Mouse (Mus musculus) stomach, postnatal 0 days (tissue): Measurements from ENCODE around the gene Fgfbp1.

Experiments
- CTCF ChIP-seq: IDR thresholded peaks from 2 replicates; pipeline ENCODE4 v1.5.1; 2016; ENCODE audit warnings: antibody characterized with exemption, low read depth, mild to moderate bottlenecking, moderate library complexity
- EP300 ChIP-seq: optimal IDR thresholded peaks from 2 replicates; pipeline ENCODE3; 2016; ENCODE audit warnings: antibody characterized with exemption

DNA sequence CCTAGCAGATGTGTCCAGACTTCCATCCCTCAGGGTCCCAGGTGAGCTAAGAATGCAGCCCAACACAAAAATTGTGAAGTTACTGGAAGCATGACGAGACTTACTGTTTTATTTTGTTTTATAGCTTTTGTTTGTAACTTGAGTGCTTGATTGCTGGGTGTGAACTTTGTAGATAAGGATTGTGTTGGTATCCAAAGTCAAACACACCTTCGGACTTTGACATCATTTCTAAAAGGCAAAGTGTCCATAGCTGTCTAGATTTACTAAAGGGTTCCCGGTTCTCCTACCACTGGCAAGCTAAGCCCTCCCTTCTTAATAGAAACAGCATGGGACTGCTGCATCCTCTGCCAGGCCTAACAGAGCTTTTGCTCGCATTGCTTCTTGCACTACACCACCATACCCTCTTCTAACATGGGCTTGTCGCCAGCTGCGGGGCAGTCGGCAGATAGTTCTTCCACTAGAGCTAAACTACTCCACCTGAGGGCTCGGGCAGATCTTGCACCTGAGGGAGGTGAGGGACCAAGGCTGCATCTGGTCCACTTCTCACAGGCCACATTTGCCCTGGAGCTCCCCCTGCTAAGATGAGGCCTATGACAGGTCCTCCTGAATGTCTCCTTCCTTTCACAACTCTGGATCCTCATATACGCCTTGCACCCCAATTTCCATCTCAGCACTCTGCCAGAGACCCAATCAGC, 16.9 kb upstream of the Fgfbp1 start:
- TF ChIP-seq CTCF = no peak
- no peak for TF ChIP-seq EP300
